ENCODE assay signal across 8 mouse cellular contexts in the genomic region with DNA sequence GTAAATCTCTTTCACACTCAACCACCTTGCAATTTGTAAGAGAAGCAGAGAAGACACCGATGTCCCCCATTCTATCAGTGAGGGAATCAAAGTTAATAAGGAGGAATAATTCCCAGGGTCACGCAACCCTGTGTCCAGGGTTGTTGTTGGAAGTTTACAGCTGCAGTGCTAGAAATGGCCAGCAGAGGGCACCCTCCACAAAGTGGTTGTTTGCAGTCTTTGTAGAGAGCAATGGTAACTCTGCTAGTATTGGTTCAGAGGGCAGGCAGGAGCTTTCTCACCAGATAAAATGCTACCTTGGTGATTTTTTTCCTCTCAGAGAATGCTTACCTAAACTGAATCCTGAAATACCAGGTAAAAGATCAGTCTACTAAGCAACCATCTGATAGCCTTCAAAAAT. TPM values are rescaled to one million over a fixed set of nuclear protein-coding genes. Genes with fewer than 3 reads are reported as not detected.
A peak's percentile ranks its signal among the peaks of the same experiment; 100 is the strongest.
DNase-seq lines count a peak whose midpoint lies in the region; ATAC-seq and TF ChIP-seq lines count a peak whose summit lies in the region.

No protein-coding gene starts in this region.

- no peaks in the 10 kb centered on the region for H3K27me3 ChIP-seq in lung, embryonic 14.5 days (ENCODE audit: insufficient read depth, low read length)

- ATAC-seq in lung, embryonic 14.5 days (ENCODE audit: insufficient read depth): no peak

- no peaks in the 10 kb centered on the region for H3K36me3 ChIP-seq in lung, embryonic 14.5 days (ENCODE audit: insufficient read depth)

- no peak overlapping the region for H3K27ac ChIP-seq in lung, embryonic 14.5 days (ENCODE audit: low read depth)

- H3K4me1 ChIP-seq in lung, embryonic 14.5 days (ENCODE audit: insufficient read depth): peaks cover 2% of the 10 kb centered on the region; the same call in 1 of the 2 replicates

- peak; percentile 99 for TF ChIP-seq CTCF in lung, embryonic 14.5 days (IDR thresholded peaks at IDR 0.05; ENCODE audit: low read depth)

- H3K4me3 ChIP-seq in lung, embryonic 14.5 days (ENCODE audit: low read depth, low read length): no peak overlapping the region

- no peak overlapping the region for H3K9ac ChIP-seq in lung, embryonic 14.5 days

- no peaks in the 10 kb centered on the region for H3K9me3 ChIP-seq in lung, embryonic 14.5 days (ENCODE audit: low read depth, low read length)

- H3K4me2 ChIP-seq in lung, embryonic 14.5 days: no peak overlapping the region

- DNase-seq in 3T3-L1 (ENCODE audit: low read depth, low spot score) (peak; percentile 94), ZHBTc4 (ENCODE audit: low read depth, low spot score) (peak; percentile 81)
- peak; percentile 82 to 90 for DNase-seq in cerebellum, postnatal 4 days (ENCODE audit: low spot score in 2 of 2)
- peak; percentile 92 for DNase-seq in gastrocnemius, postnatal 10 days
- peak; percentile 88 for DNase-seq in kidney, postnatal 14 days
- DNase-seq in lung, embryonic 14.5 days: peak; percentile 94
- DNase-seq in ovary, adult 18-20 months (ENCODE audit: low spot score): peak; percentile 45
- peak; percentile 65 for DNase-seq in thymus, postnatal 0 days (ENCODE audit: low spot score)

- 19% methylated on average over 2 of the region's 2 CpGs for WGBS in lung, embryonic 14.5 days

RNA-seq across cellular contexts. Expression of gene Bcar3, which starts 18.1 kb away (rescaled TPM):
- 10 to 100 TPM; 14.1 to 23.2 TPM for total RNA-seq in gastrocnemius, postnatal 10 days (2021)
- 13.4 and 14.0 TPM in 2 replicates for polyA plus RNA-seq in lung, embryonic 14.5 days (2014; fragmentation: Nextera tagmentation; extraction: Ambion mirVana)
- 4.5 and 5.3 TPM in 2 replicates for polyA plus RNA-seq in thymus, postnatal 0 days (2015; fragmentation: Nextera tagmentation; extraction: Ambion mirVana)

RNA-seq across cellular contexts. Expression of gene Dnttip2, which starts 37.9 kb away (rescaled TPM):
- total RNA-seq in gastrocnemius, postnatal 10 days (2021): 10 to 100 TPM; 22.0 to 23.4 TPM
- polyA plus RNA-seq in lung, embryonic 14.5 days (2014; fragmentation: Nextera tagmentation; extraction: Ambion mirVana): 77.8 and 80.2 TPM in 2 replicates
- polyA plus RNA-seq in thymus, postnatal 0 days (2015; fragmentation: Nextera tagmentation; extraction: Ambion mirVana): 68.5 and 71.5 TPM in 2 replicates
